Mouse (Mus musculus) hindbrain, embryonic 12.5 days (tissue): ENCODE measurements at regions not wholly inside any gene's neighbourhood (a gene's known extent, or its start where the extent isn't known, plus 50 kb on each side); places are given as distances from the start of the nearest gene placed in this dataset.
A peak's percentile ranks its signal among the peaks of the same experiment; 100 is the strongest.

Source experiments
- ATAC-seq: fragments of 200-750 bp; cut with Nextera tagmentation; 2 replicates; pipeline ENCODE4 v1.8.0; 2017; ENCODE audit warnings: moderate TSS enrichment; ENCODE audit not compliant: low FRiP score
- H3K27ac ChIP-seq: fragments of 300-500 bp; sonication (generic); 2 replicates; pipeline ENCODE4 v1.5.1; 2016; ENCODE audit warnings: mild to moderate bottlenecking
- H3K27me3 ChIP-seq: fragments of 300-500 bp; sonication (generic); 2 replicates; pipeline ENCODE4 v1.6.1; 2016; ENCODE audit warnings: mild to moderate bottlenecking
- H3K36me3 ChIP-seq: fragments of 300-500 bp; sonication (generic); 2 replicates; pipeline ENCODE4 v1.6.1; 2016; ENCODE audit warnings: mild to moderate bottlenecking
- H3K4me1 ChIP-seq: fragments of 300-500 bp; sonication (generic); 2 replicates; pipeline ENCODE4 v1.6.1; 2016
- H3K4me2 ChIP-seq: fragments of 300-500 bp; sonication (generic); replicated peaks from 2 replicates; pipeline ENCODE4 v1.6.1; 2016; ENCODE audit warnings: mild to moderate bottlenecking
- H3K4me3 ChIP-seq: fragments of 300-500 bp; sonication (generic); 2 replicates; pipeline ENCODE4 v1.5.1; 2016; ENCODE audit warnings: mild to moderate bottlenecking
- H3K9ac ChIP-seq: fragments of 300-500 bp; sonication (generic); 2 replicates; pipeline ENCODE4 v1.6.1; 2016; ENCODE audit warnings: mild to moderate bottlenecking, moderate library complexity
- H3K9me3 ChIP-seq: fragments of 300-500 bp; sonication (generic); replicated peaks from 2 replicates; pipeline ENCODE4 v1.6.1; 2016; ENCODE audit warnings: mild to moderate bottlenecking
- WGBS: fragments of 180-500 bp; shearing (Covaris S2); methylation state at CpG from one replicate; pipeline ENCODE4 v1.1.7; 2016; 5-methylcytosine and 5-hydroxymethylcytosine counted together

DNA sequence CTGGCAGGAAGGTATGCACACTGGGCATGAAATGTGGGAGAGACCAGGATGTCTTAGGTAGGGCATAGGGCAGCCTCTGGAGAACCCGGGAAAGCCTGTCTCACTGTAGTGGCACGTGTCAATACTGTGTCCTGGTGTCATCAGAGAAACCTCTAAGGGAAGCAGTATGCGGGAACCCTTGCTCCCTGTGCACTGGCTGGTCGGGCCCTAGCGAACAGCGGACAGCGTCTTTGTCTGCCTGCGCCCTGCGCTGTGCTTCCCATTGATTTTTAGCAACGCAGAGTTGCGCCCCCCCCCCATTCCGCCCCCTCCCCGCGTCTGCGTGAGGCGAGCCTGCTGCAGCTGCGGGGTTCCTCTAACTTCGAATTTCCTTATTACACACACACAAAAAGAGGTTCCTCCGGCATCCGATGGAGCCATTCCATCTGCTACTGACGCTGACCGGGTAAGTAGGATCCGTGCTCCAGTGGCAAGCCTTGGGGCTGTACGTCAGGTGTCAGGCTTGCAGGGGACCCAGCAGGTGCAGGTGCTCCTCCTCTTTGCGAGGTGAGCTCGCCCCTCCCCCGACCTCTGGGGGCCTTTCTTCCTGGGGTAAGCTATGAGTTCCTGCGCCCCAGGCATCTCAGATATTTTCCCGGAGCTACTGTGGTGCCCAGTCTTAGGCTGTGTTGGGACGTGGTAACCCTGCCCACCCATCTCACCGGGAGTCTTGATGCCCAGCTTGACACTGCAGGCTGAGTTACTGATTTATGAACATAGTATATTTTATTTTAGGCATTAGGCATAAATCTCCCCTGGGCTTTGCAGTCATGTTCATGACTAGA, 151.8 kb upstream of the Topaz1 start:
- Histone ChIP-seq H3K4me1 (peaks cover 37% of the 10 kb centered on the region), H3K4me3 (peak overlapping the region; percentile 32), H3K9me3 (no peaks in the 10 kb centered on the region), H3K27me3 (peaks cover 6% of the 10 kb centered on the region; the same call in 1 of the 2 replicates), H3K27ac (peak overlapping the region; percentile 41; the same call in 1 of the 2 replicates), H3K36me3 (no peaks in the 10 kb centered on the region), H3K4me2 (peak overlapping the region; percentile 59), H3K9ac (peak overlapping the region; percentile 63)
- 3% methylated on average over 30 of the region's 31 CpGs for WGBS
- peak; percentile 59 for ATAC-seq

DNA sequence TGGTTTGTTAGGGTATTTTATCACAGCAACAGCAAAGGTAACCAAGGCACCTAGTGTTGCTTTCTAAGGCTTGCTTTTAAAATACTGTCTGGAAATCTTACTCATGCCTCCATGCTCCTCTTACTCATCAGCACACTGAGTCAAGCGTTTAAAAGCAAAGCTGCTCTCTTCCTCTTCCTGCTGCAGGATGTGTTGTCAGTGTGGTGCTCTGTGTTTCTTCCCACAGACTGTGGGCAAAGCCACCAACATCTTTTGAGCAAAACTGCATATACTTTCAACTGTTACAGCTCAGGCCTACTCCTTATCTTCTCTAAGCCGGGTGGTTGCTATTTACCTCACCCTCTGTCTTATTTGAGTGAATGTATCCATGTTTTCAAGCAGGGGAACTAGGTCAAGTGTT, 144.0 kb upstream of the Topaz1 start:
- no peak overlapping the region for H3K27ac ChIP-seq
- no peak for ATAC-seq
- WGBS: 86% methylated on average over 2 of the region's 2 CpGs
- H3K36me3 ChIP-seq: no peaks in the 10 kb centered on the region
- no peak overlapping the region for H3K4me3 ChIP-seq
- H3K9me3 ChIP-seq: no peaks in the 10 kb centered on the region
- no peaks in the 10 kb centered on the region for H3K27me3 ChIP-seq
- H3K4me1 ChIP-seq: no peaks in the 10 kb centered on the region
- H3K4me2 ChIP-seq: no peak overlapping the region
- no peak overlapping the region for H3K9ac ChIP-seq

DNA sequence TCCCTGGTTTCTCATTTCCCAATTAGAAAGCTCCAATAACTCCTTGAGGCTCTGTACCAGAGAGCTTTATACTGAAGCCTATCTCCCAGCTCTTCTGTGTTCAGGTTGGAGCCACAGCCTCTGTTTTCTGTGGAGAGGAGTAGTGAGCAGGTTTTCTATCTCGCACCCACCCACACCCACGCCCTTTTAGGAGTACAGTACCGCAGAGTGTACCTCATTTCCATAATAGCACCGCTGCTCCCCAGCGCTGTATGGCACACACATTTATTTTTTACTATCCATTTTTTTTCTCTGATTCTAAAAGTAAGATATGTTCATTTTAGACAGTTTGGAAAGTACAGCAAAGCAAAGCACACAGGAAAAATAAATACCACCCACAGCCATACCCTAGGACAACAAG, 137.5 kb upstream of the Topaz1 start:
- Histone ChIP-seq H3K4me2 (no peak overlapping the region), H3K27ac (no peak overlapping the region), H3K27me3 (no peaks in the 10 kb centered on the region), H3K4me3 (no peak overlapping the region), H3K9ac (no peak overlapping the region), H3K36me3 (no peaks in the 10 kb centered on the region), H3K4me1 (no peaks in the 10 kb centered on the region), H3K9me3 (no peaks in the 10 kb centered on the region)
- no peak for ATAC-seq
- WGBS: 97% methylated on average over 5 of the region's 5 CpGs

DNA sequence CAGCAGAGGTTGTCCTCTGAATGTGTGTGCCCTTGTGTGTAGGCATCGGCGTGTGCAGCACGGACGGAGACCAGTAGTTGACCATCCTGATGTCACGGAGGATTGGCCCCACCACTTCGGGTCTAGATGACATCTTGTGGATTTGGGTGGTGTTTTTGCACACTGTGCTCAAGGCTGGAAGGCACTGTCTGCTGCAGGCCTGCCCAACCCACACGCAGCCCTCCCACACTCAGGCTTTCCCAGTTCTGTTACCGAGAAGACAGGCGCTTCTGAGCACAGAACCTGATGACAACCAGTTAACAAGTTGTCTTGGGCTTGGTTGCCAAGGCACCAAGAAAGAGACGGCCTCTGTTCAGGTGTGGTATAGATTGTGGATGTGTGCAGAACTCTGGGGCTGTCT, 136.2 kb upstream of the Topaz1 start:
- no peak for ATAC-seq
- whole genome bisulfite sequencing: 92% methylated on average over 10 of the region's 10 CpGs
- no peaks in the 10 kb centered on the region for H3K9me3 ChIP-seq

DNA sequence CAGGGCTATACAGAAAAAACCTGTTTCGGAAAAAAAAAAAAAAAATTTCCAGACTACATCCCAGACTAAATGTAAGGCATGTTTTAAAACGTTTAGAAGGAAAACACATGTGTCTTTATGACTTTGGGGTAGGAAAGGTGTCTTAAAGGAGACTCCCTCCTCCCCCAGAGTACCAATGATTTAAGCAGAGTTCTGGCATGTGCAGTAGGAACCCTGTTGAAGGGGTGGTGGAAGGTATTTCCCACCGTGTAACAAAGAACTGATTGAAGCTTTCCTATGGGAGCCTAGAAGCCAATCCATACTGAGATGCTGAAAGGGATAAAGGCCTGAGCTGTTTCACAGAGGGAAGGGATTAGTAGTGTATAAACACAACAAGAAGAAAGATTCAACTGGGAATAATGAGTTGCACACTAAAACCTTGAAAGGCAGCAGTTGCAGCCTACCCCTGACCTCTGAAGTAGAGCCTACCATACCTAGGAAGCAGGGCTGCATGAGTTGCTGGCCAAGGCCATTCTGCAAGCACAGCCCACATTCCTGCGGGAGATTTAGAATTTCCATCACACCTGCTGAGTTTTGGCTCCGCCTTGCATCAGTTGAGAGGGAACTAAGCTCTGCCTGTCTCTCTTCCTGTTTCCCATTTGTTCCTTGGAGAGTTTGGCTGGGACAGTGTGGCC, 132.4 kb upstream of the Topaz1 start:
- H3K27ac ChIP-seq: no peak overlapping the region
- H3K9me3 ChIP-seq: no peaks in the 10 kb centered on the region
- H3K4me1 ChIP-seq: no peaks in the 10 kb centered on the region
- 23% methylated on average over 5 of the region's 5 CpGs for WGBS
- no peaks in the 10 kb centered on the region for H3K36me3 ChIP-seq
- ATAC-seq: no peak
- H3K4me3 ChIP-seq: no peak overlapping the region
- no peaks in the 10 kb centered on the region for H3K27me3 ChIP-seq
- H3K9ac ChIP-seq: no peak overlapping the region
- H3K4me2 ChIP-seq: no peak overlapping the region

More for the DNA sequence above, 136.2 kb upstream of the Topaz1 start:
- Histone ChIP-seq H3K4me2 (no peak overlapping the region), H3K9ac (no peak overlapping the region), H3K4me1 (no peaks in the 10 kb centered on the region), H3K27ac (no peak overlapping the region), H3K4me3 (no peak overlapping the region), H3K36me3 (no peaks in the 10 kb centered on the region), H3K27me3 (no peaks in the 10 kb centered on the region)

DNA sequence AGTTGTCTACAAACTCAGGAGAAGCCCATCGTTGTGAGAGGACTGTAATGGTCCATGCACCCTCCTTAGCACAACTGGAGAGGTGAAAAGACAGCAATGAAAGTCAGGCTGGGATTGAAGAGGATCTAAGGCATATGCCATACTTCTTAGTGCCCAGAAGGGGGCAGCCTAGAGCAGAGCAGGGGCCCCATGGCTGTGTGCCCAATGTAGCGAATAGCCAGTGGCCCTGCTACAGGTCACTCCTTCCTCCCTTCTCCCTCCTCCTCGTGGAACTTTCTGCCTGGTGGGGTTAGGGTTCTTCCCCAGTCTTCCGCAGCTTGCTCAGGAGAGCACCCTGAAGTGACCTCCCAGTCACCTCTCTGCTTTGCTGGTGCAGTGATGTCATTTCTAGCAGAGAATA, 131.8 kb upstream of the Topaz1 start:
- 13% methylated on average over 4 of the region's 4 CpGs for WGBS
- Histone ChIP-seq H3K27me3 (no peaks in the 10 kb centered on the region), H3K4me3 (no peak overlapping the region), H3K27ac (no peak overlapping the region), H3K4me2 (no peak overlapping the region), H3K9me3 (no peaks in the 10 kb centered on the region), H3K4me1 (no peaks in the 10 kb centered on the region), H3K36me3 (no peaks in the 10 kb centered on the region), H3K9ac (no peak overlapping the region)
- peak; percentile 48; the same call in 1 of the 2 replicates for ATAC-seq

DNA sequence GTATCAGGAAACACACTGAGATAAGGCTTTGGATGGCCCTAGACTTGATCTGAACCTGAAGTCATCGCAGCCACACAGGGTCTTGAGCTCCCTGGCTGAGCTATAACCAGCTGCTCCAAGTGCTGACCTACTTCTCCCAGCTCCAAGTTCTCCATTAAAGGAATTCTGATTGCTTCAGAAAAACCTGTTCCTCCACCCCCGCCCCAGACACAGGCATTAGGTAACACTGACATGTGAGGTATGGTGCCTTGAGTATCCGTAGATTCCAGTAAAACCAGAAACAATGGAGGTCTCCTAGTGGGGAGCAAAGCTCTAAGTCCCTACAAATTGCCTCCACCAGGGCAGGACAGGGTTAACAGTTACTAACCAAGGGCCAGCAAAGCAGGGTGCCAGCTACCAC, 129.4 kb upstream of the Topaz1 start:
- no peak for ATAC-seq
- H3K4me1 ChIP-seq: no peaks in the 10 kb centered on the region
- WGBS: 51% methylated on average over 3 of the region's 3 CpGs
- no peaks in the 10 kb centered on the region for H3K9me3 ChIP-seq
- no peak overlapping the region for H3K27ac ChIP-seq
- H3K36me3 ChIP-seq: no peaks in the 10 kb centered on the region
- no peak overlapping the region for H3K9ac ChIP-seq
- no peaks in the 10 kb centered on the region for H3K27me3 ChIP-seq
- H3K4me2 ChIP-seq: no peak overlapping the region
- no peak overlapping the region for H3K4me3 ChIP-seq

DNA sequence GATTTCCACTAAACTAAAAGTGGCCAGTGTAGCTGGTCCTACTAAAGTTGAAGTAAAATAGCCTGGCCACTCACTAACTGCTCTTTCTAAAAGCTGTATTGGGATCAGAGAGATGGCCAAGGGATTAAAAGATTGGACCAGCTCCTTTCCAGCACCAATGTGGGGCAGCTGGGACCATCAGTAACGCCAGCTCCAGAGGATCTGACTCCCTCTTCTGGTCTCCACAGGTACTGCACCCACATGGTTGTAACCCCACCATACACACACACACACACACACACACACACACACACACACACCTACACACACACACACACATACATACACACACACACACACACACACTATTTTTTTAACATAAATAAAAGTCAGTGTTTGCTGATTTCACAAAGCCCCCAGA, 122.1 kb upstream of the Topaz1 start:
- Histone ChIP-seq H3K4me2 (no peak overlapping the region), H3K27ac (no peak overlapping the region), H3K36me3 (no peaks in the 10 kb centered on the region), H3K4me3 (no peak overlapping the region), H3K9me3 (no peaks in the 10 kb centered on the region), H3K27me3 (peaks cover 3% of the 10 kb centered on the region; the same call in 1 of the 2 replicates), H3K9ac (no peak overlapping the region), H3K4me1 (peaks cover 12% of the 10 kb centered on the region)
- ATAC-seq: no peak
- 100% methylated on average over 1 of the region's 1 CpGs for WGBS

DNA sequence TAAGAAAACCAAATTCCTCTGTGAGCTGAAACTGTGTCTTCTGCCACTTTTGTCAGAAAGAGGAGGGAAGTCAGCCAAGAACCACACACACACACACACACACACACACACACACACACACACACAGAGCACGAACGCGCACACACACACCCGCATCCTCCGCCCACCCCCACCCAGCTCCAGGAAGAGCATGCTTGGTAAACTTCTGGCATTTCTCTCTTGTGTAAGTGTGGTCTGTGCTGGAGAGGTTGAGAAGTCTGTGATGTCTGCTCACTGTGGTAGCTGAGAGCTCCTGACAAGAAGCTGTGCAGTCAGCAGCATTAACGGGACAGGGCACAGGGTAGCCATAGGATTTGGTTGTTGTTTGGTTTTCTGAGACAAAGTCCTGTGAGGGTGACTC, 120.8 kb upstream of the Topaz1 start:
- Histone ChIP-seq H3K4me2 (no peak overlapping the region), H3K27me3 (peaks cover 3% of the 10 kb centered on the region; the same call in 1 of the 2 replicates), H3K36me3 (no peaks in the 10 kb centered on the region), H3K4me3 (no peak overlapping the region), H3K9ac (no peak overlapping the region), H3K9me3 (no peaks in the 10 kb centered on the region), H3K27ac (no peak overlapping the region), H3K4me1 (peaks cover 12% of the 10 kb centered on the region)
- ATAC-seq: no peak
- WGBS: 94% methylated on average over 6 of the region's 6 CpGs

DNA sequence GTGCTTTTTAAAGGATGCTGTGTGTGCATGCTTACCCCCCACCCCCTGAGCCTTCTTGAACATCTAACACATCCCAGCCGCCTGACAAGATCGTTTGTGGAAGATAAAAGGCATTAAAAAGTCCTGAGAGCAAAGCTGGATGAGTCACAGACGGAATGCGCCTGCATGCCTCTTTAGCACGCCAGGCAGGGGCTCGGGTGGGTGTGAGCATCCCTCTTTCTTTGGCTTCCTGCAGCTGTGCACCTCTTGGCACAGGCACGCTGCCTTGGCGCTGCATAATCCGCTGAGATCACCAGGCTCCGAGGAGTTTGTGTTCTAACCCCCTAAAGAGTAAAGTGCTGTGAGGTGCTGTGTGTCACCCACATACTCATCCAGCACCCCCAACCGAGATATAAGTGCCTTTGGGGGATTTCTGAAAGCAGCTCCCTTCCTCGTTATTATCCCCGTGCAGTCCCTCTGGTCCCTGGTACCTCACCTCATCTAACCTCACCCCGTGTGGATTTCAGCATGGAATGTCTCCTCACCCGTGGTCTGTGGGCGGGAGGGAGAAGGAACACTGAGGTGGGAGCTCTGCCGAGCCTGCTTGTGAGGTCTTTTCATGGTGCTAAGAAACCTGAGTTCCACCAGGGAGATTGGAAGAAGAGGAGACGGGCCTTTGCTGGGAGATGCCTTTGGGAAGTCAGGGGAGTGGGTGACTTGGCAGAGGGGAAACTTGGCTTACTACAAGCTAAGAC, 117.8 kb upstream of the Topaz1 start:
- no peak for ATAC-seq
- H3K4me2 ChIP-seq: no peak overlapping the region
- H3K36me3 ChIP-seq: no peaks in the 10 kb centered on the region
- no peak overlapping the region for H3K9ac ChIP-seq
- no peaks in the 10 kb centered on the region for H3K9me3 ChIP-seq
- no peak overlapping the region for H3K4me3 ChIP-seq
- H3K27ac ChIP-seq: no peak overlapping the region
- 42% methylated on average over 18 of the region's 18 CpGs for WGBS
- H3K4me1 ChIP-seq: peaks cover 12% of the 10 kb centered on the region
- peaks cover 10% of the 10 kb centered on the region for H3K27me3 ChIP-seq

DNA sequence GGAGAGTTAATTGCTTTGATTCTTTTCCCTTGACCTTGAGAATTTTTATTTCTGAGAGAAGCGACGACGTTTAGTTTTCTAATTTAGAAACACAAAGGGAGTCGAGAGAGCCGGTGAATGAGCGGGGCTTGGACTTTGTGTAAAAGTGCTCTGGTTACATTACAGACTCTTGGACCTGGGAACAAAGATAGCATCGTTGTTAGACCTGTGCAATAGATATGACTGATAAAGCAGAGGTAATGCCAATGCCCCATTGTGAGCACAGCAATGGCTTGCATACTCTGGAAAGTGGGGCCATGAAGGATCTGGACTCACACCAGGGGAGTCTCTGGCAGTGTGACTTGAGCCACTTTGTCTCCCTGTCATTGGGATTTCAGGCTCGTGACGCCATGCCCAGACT, 115.4 kb upstream of the Topaz1 start:
- no peak overlapping the region for H3K27ac ChIP-seq
- 83% methylated on average over 9 of the region's 9 CpGs for WGBS
- H3K36me3 ChIP-seq: no peaks in the 10 kb centered on the region
- no peak overlapping the region for H3K9ac ChIP-seq
- no peak overlapping the region for H3K4me3 ChIP-seq
- H3K27me3 ChIP-seq: peaks cover 10% of the 10 kb centered on the region
- peaks cover 17% of the 10 kb centered on the region for H3K4me1 ChIP-seq
- no peak for ATAC-seq
- H3K9me3 ChIP-seq: no peaks in the 10 kb centered on the region
- H3K4me2 ChIP-seq: no peak overlapping the region

DNA sequence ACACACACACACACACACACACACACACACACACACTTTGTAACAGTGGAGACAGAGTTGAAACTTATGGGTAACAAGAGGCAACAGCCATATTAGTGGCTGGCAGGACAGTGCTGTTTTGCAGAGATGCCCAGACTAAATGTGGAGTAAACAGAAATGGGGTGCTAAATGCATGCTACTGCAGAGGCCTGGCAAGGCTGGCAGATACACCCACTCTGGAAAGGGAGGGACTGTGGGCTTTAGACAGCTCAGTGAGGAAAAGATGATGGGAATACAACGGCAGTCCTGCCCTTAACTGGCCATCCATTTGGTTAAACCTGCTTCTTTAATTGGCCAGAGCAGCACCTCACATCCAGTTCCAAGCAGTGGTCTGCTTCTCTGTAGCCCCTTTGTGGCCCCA, 113.7 kb upstream of the Topaz1 start:
- ATAC-seq: no peak
- H3K9me3 ChIP-seq: no peaks in the 10 kb centered on the region
- WGBS: 76% methylated on average over 1 of the region's 1 CpGs
- no peak overlapping the region for H3K9ac ChIP-seq
- peaks cover 17% of the 10 kb centered on the region for H3K4me1 ChIP-seq
- H3K27ac ChIP-seq: no peak overlapping the region
- no peak overlapping the region for H3K4me3 ChIP-seq
- no peak overlapping the region for H3K4me2 ChIP-seq
- H3K36me3 ChIP-seq: no peaks in the 10 kb centered on the region
- peaks cover 13% of the 10 kb centered on the region for H3K27me3 ChIP-seq
